Mouse (Mus musculus) bone marrow macrophage, adult 2 months (primary cell): ENCODE results near the gene Ctc1. TPM values are rescaled to one million over a fixed set of nuclear protein-coding genes. Genes with fewer than 3 reads are reported as not detected.

Experiments
- H3K27ac ChIP-seq: 2 replicates; pipeline ENCODE4 v1.5.1; 2012; ENCODE audit warnings: low read depth, low read length; ENCODE audit not compliant: insufficient read depth
- H3K4me1 ChIP-seq: 2 replicates; pipeline ENCODE4 v1.6.1; 2012; ENCODE audit warnings: low read length; ENCODE audit not compliant: control insufficient read depth, insufficient read depth
- H3K4me3 ChIP-seq: 2 replicates; pipeline ENCODE4 v1.5.1; 2012; ENCODE audit warnings: mild to moderate bottlenecking, low read length, moderate library complexity; ENCODE audit not compliant: insufficient read depth
- CTCF ChIP-seq: IDR thresholded peaks from 2 replicates; pipeline ENCODE4 v1.5.1; 2012; ENCODE audit warnings: low read depth, mild to moderate bottlenecking, low read length, moderate library complexity
- POLR2A ChIP-seq: IDR thresholded peaks from 2 replicates; pipeline ENCODE4 v1.6.1; 2012; ENCODE audit warnings: mild to moderate bottlenecking, low read depth, low read length, borderline replicate concordance
- polyA plus RNA-seq: library from polyadenylated mRNA; stranded (reverse); fragments of >200 nt; gene quantifications from 2 replicates; pipeline ENCODE4 v1.2.4, GENCODE M21; 2012; ENCODE audit not compliant: missing spikeins, insufficient read depth, insufficient read length

Gene Ctc1
- polyA plus RNA-seq, 1 experiment: 44.2 TPM

DNA sequence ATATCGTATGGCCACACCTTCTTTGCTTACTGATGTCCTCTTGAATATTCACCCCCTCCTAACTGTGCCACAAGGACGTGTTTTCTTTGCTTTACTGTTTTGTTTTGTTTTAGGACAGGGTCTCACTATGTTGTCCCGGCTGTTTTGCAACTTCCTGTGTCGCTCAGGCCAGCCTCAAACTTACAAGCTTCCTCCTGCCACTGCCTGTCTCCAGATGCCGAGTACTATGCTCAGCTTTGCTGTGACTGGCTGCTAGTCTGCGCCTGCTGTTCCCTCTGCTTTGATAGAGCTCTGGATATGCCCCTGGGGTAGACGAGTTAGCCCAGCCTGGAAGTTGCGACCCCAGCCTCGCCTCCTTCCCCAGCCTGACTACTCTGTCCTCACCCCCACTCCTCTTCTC lies 17.8 kb downstream of the Ctc1 start:
- Histone ChIP-seq H3K4me3 (no peak overlapping the region), H3K27ac (peak overlapping the region; percentile 45), H3K4me1 (peaks cover 39% of the 10 kb centered on the region)
- TF ChIP-seq CTCF: no peak

GRCm38 (mm10) chr11:69034585-69034984 lies 18.9 kb downstream of the Ctc1 start:
- TF ChIP-seq POLR2A: no peak
- no peak for TF ChIP-seq CTCF
- Histone ChIP-seq H3K4me3 (no peak overlapping the region), H3K27ac (peak overlapping the region; percentile 14; the same call in 1 of the 2 replicates), H3K4me1 (peaks cover 42% of the 10 kb centered on the region)

- Histone ChIP-seq H3K27ac (peak overlapping the region; percentile 56), H3K4me1 (peaks cover 42% of the 10 kb centered on the region), H3K4me3 (no peak overlapping the region)
- TF ChIP-seq CTCF (no peak), POLR2A (no peak)
These were observed 19.7 kb downstream of the Ctc1 start for GRCm38 (mm10) chr11:69035411-69035810.

- TF ChIP-seq POLR2A: no peak
- TF ChIP-seq CTCF: peak; percentile 61
- peak overlapping the region; percentile 25 for H3K4me3 ChIP-seq
- H3K4me1 ChIP-seq: peaks cover 42% of the 10 kb centered on the region
- H3K27ac ChIP-seq: peak overlapping the region; percentile 56
These were observed 20.1 kb downstream of the Ctc1 start for GRCm38 (mm10) chr11:69035849-69036248.

DNA sequence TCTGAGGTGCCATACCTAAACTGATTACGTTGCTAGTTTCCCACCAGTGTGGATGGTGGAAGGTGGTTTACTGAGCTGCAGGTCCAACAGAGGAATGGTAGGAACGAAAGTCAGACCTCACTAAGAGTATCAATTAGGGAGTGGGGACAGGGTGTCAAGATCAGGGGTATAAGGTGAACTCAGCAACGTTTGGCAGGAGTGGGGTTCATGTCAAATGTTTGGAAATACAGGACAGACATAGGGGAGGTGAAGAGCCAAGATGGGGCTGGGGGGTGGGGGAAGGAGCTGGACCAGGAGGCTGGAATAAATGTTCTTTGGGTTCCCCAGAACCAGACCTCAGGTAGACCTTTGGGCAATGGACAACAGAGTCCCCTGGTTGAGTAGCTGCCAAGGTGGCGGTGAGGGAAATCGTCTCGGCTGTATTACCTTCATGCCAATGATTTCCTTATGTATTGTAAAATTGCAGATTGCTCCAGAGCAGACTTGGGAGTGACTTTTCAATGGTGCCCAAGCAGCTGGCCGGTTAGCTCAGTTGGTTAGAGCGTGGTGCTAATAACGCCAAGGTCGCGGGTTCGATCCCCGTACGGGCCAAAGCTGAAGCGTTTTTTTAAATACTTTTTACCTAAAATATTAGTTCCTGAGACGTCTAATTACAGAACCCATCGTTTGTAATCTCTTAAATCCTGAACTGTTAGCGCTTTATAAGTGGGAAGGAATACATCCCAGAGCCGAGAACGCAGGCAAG lies 20.9 kb downstream of the Ctc1 start:
- no peak for TF ChIP-seq CTCF
- no peak for TF ChIP-seq POLR2A
- Histone ChIP-seq H3K4me1 (peaks cover 42% of the 10 kb centered on the region), H3K4me3 (peak overlapping the region; percentile 71), H3K27ac (peak overlapping the region; percentile 25; the same call in 1 of the 2 replicates)

DNA sequence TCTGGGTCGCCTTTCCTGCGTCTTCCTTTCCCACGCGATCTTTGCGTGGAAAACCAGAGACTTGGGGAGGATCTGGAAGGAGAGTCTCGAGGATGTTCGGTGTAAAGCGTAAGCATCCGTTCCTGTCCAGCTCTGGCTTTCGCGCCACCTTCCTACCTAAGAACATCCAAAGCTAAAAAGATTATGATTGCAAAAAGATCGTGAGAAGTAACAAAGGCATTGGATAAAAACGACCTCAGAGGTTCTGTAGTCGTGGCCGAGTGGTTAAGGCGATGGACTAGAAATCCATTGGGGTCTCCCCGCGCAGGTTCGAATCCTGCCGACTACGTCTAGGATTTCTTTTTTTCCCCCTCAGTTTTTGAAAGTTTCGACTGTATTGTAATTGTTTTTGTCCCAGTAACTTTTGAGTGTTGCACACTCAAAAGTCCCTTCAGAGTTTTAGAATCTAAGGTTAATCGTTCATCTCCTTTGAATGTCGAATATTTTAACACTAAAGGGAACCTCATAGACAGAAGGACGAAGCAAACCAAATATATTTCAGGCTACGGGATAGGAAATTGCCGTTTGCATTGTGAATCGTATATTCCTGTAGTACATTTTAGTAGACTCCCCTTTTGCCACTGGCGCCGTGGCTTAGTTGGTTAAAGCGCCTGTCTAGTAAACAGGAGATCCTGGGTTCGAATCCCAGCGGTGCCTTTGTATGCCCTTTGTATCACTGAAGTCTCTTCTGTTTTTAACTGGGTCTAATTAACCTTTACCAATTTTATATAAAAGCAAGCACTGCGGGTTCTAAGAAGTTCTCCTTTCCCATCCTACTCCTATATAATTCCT lies 21.7 kb downstream of the Ctc1 start:
- Histone ChIP-seq H3K4me3 (peak overlapping the region; percentile 71), H3K4me1 (peaks cover 42% of the 10 kb centered on the region), H3K27ac (peak overlapping the region; percentile 25; the same call in 1 of the 2 replicates)
- no peak for TF ChIP-seq CTCF
- no peak for TF ChIP-seq POLR2A

DNA sequence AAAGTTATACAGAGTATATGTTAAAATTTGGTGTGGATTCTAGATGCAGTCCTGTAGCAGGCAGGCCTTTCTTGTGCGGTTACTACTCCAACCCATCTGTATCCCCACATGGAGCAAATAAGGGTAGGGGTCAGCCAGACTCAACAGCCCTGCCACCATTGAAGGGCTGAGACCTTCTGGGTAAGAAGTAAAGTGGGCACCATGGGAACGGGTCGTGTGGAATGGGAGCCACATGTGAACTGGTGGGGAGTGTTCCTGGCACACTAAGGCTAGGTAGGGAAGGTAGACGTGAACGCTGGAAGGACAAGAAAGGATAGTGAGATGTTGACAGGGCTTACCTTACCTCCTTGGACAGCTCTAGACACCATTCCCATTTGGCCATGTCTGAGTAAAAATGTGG lies 22.5 kb downstream of the Ctc1 start:
- Histone ChIP-seq H3K4me3 (no peak overlapping the region), H3K4me1 (peaks cover 37% of the 10 kb centered on the region), H3K27ac (no peak overlapping the region)

DNA sequence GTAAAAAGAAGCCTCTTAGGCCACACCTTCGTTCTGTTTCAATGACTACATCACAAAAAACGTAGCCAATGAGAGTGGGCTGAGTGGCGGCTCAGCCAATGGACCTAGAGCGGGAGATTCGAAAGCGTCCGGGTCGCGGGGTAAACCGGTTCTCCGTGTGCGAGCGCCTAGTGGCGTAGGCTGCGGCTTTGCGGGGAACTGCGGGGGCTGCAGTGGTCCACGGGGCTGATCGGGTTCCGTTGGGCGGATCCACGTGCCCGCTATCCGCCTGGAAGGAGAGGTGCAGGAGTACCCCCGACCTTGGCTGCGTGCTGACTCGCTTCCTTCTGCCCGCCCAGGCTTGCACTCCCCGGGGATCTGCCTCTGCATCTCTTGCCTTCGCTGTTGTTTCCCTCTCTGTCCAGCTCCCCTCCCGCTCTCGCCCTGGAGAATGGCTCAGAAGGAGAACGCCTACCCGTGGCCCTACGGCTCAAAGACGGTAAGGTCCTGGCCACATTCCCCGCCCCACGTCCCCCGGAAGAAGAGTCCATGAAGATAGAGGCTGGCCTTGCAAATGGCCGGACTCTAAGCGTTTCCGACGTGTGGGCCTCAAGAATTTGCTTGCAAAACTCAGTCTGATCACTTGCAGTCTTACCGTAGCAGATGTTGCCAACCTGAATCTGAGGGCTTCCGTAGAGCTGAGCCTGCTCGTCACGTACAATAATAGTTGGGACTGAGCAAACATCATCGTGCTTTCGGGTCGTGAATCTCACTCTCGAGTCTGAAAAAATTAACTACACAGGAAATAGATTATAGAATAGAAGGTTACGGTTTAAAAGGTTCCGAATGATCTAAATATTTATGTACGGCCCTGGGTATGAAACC lies 30.1 kb downstream of the Ctc1 start, which contains the start of gene Aurkb:
Gene Aurkb (plus strand): TSS at position 117 of the 864 bp plus-strand sequence.
- peak within 1 kb of the TSS; percentile 75 for H3K27ac ChIP-seq
- peaks cover 19% of the 10 kb centered on the region for H3K4me1 ChIP-seq
- no peak for TF ChIP-seq CTCF
- TF ChIP-seq POLR2A: no peak
- peak within 1 kb of the TSS; percentile 82 for H3K4me3 ChIP-seq

More for the DNA sequence above, 22.5 kb downstream of the Ctc1 start:
- no peak for TF ChIP-seq CTCF
- no peak for TF ChIP-seq POLR2A

DNA sequence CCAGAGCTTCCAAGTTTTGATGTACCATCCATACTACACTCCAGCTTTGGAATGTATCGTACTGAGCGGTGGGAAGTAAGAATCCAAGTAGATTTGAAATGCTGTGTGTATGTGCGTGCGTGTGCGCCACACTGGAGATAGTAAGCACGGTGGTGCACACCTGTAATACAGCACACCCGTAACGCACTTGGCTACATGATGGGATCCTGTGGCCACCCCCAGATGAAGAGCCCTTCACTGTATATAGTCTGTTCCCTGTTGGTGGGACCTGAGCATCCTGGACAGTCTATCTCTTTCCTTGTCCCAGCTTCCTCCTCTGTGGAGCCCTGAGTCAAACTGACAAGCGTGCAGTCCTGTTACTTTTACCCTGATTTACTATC lies 30.7 kb downstream of the Ctc1 start:
- TF ChIP-seq CTCF: no peak
- no peak for TF ChIP-seq POLR2A
- H3K4me1 ChIP-seq: peaks cover 19% of the 10 kb centered on the region
- peak overlapping the region; percentile 82 for H3K4me3 ChIP-seq
- peak overlapping the region; percentile 75 for H3K27ac ChIP-seq
